Mouse (Mus musculus) heart, postnatal 10 days (tissue): ENCODE measurements around the gene Hdgfl1. TPM values are rescaled to one million over a fixed set of nuclear protein-coding genes. Genes with fewer than 3 reads are reported as not detected.

Experiments used
- DNase-seq, 2 experiments: peaks; one replicate each; pipeline ENCODE4 v3.0.0; 2021
- intact Hi-C: fragments of 180-260 bp; cut with DNase I; formaldehyde crosslinking; loops from one replicate; pipeline ENCODE4 v1.15.1; 2025
- total RNA-seq, 2 experiments: library from RNA; stranded (reverse); gene quantifications; 2 replicates each; pipeline ENCODE4 v1.2.3; 2021

The Hdgfl1 gene
- total RNA-seq, result not detected

DNA sequence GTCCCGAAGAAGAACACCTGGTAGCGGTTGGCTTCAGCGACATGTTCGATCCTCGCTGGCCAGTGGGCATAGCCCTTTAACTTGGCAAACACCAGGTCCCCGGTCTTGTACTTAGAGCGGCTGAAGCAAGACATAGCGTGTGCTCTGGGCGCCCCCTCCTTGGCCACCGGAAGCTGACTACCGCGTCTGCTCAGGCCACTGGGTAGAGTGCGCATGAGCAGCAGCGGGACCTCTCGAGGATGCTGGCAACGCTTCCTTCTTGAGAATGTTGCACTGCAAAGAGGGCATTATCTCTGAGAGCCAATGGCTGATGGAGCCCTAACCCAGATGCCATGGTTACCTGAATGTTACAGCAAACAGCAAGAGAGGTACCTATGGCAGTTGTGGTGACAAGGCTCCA, at the start of gene Hdgfl1:
Gene Hdgfl1, minus strand, starts transcription at position 211 of the 400 bp plus-strand sequence.
- DNase-seq, result no peak
- intact Hi-C loops, result no loop called here

- DNase-seq, result no peak
- intact Hi-C loops, result no loop called here
Measured at GRCm38 (mm10) chr13:26795460-26795859, 25.5 kb upstream of the Hdgfl1 start.

DNA sequence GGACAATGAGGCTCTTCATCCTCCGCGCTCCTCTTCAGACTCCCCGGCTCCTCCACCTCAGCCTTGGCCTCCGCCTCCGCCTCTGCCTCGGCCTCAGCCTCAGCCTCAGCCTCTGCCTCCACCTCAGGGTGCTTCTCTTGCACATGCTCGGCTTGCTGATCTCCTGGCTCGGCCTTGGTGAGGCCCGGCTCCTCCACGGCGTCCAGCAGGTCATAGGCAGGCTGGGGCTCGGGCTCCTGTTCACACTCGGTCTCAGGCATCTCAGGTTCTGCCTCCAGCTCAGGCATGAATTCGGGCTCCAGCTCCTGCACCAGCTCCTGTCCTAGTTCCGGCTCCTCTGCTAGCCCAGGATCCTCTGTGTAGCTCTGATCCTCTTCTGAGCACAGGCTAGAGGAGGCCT, 541 bp downstream of the Hdgfl1 start:
- intact Hi-C loops, result no loop called here
- DNase-seq, result no peak

DNA sequence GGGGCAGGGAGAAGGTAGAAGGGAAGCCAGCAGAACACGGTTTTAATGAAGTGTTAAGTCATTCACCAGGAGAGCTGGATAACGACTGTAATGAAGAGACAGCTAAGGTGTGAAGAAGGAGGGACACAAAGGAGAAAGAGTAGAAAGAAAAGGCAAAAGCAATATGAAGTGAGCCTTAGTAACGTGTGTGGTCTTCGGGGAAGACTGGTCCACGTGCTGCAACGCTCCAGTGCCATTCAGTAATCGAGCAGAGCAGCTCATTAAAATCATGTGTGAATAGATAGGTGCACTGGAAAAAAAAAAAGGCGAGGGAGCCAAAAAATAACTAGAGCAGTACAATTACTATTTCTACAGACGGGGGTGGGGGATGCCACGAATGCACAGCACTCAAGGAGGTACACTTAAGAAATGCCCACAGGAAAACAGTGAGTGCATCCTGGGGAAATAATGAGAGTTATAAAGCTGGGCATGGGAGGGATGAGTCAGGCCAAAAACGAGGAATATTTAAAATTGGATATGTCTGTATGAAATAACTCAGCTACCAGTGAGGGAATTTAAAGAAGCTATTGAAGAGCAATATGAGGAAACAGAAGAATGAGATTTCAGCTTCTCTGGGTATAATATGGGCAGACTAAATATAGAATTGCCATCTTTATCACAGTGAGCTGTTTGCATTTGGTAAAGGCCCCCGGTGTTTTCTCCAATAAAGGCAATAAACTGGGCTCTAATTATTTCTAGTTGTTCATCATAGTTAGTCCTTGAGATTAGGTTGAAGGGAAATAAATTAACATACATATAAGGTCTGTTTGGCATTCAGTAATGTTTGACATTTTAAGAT, 7.8 kb downstream of the Hdgfl1 start:
- DNase-seq, result no peak
- intact Hi-C loops, result no loop called here

DNA sequence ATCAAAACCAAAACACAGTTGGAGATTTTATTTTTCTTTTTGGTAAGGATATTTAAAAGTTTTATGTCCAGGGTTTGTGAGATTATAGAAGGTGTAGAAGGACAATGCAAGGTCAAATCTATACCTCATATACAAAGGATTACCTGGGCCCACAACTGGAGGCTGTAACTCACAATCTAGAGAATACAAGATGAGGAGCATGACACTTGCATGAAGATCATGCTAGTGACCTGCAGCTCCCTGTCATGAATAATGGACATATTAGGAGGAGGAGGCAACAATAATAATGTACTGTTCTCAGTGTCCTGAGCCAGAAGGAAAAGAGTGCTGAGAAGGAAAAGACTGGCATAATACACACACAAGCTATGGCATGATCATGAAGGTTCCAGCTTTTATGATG, 17.1 kb downstream of the Hdgfl1 start:
- no peak for DNase-seq
- intact Hi-C loops, result no loop called here

DNA sequence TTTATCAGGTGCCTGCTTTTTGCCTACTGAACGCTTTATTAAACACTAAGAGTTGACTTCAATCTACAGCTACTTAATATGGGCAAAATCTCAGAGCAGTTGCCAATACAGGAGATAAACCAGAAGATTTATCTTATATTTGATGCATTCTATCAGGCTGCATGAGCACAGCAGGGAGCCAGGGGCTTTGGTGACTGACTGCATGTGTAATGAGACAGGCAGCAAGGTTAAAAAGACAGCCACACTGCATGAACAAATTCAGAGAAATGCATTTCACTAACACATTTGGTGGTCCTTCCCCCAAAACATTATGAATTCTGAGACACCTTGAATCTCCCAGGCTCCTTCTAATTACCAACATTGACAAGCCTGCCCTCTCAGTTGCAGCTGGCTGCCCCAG, 17.6 kb downstream of the Hdgfl1 start:
- no peak for DNase-seq
- intact Hi-C loops, result no loop called here

DNA sequence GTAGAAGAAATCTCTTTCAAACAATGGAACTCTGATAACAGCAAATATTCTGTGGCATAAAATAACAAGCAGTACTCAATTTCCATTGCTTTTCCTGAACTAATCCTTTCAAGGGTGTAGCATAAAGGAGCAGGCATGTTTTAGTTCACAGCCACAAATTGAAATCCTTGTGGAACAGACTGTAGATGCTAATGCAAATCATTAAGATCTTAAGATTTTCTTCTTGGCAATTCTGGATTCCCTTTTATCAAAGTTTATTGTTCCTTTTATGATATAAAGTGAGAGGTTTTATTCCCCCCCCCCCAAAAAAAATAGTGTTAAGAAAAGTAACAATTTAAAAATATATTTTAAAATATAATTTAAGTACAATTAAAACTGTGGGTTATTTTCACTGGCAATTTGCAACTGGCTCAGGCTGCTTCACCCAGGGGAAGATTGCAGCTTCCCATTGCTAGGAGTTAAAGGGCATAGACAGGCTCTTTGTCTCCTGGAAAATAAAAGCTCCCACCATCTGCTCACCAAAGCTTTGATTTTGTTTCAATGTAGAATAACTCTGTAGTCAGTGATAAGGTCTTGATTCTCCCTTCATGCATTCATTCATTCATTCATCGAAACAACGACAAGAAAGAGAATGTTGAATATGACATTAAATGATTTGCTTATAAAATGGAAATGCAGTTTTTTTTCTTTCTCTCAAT, 24.1 kb downstream of the Hdgfl1 start:
- intact Hi-C loops, result no loop called here
- no peak for DNase-seq

GRCm38 (mm10) chr13:26745059-26745759, 24.8 kb downstream of the Hdgfl1 start:
- no peak for DNase-seq
- intact Hi-C loops, result no loop called here

DNA sequence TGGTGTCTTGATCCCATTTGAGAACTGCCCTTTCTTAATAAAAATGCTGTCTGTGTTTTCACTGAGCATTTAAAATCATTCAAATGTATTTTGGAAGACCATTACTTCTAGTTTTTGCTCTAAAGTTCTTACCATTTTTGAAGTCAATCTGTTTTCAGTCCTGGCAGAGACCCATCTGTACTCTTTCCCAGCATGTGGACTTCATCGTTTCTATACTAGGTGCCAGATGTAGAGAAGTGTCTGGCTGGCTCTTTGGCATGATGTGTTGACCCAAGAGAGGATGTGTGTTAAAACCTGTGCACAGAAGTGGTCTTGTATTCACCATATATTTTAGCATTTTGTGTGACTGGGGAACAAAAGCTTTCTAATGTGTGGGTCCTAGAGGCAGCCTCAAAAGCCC, 25.9 kb downstream of the Hdgfl1 start:
- peak; percentile 29 to 34 for DNase-seq
- intact Hi-C loops, result no loop called here

- intact Hi-C loops, result no loop called here
Measured at GRCm38 (mm10) chr13:26734981-26735380, 35.0 kb downstream of the Hdgfl1 start.

DNA sequence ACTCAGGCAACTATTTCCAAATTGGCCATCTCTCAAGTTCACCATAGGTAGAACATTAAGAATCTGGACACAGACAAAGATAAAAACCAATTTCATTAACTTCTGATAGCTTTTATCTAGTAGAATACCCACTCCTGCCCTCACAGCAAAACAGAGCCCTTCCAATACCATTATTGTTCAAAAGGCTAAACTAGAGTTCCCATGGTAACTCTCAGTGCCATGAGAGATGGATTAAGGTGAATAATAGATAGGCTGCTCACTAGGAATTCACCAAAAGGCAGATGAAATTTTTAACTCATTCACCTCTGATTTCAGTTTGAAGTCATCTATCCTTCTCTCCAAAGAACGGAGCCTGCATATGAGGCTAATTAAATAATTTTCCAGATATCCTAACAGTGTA, 45.7 kb downstream of the Hdgfl1 start:
- intact Hi-C loops, result no loop called here
- DNase-seq, result no peak

More at GRCm38 (mm10) chr13:26734981-26735380, 35.0 kb downstream of the Hdgfl1 start:
- no peak for DNase-seq

GRCm38 (mm10) chr13:26721333-26721732, 48.6 kb downstream of the Hdgfl1 start:
- intact Hi-C loops, result no loop called here
- DNase-seq, result no peak

DNA sequence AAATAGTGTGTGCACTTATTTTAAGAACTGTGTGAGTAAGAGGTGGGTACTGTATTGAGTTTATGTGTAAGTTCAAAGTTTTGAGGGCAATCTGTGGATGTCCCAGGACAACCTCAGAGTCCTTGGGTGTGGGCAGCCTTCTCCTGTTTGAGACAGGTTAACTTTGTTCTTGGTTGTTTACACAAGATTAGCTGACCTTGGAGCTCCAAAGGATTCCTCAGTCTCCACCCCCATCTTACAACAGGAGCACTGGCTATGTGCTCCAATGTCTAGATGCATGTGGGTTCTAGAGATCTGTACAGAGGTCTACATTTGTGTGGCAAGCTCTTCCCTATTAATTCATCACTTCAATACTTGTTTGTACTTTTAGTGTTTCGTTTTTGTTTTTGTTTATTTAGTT, 49.0 kb downstream of the Hdgfl1 start:
- DNase-seq, result no peak
- intact Hi-C loops, result no loop called here

- intact Hi-C loops, result no loop called here
Measured at GRCm38 (mm10) chr13:26719146-26719715, 50.7 kb downstream of the Hdgfl1 start.

More at GRCm38 (mm10) chr13:26719146-26719715, 50.7 kb downstream of the Hdgfl1 start:
- no peak for DNase-seq
